Comparison of ENCODE assay signal across 29 mouse cellular contexts in genomic region chr4:94855201-94855600, GRCm38 (mm10).
DNase-seq lines count a peak whose midpoint lies in the region; ATAC-seq and TF ChIP-seq lines count a peak whose summit lies in the region.
"Had no signal": no experiment of that assay in that cellular context is flagged by ENCODE, and none has a peak within 500 bp of the region (broad histone marks: within the 10 kb centered on the region; RNA-seq: fewer than 3 reads in every experiment).

No protein-coding gene starts in this region.

- peaks cover 14% of the 10 kb centered on the region for H3K4me1 ChIP-seq in kidney, adult 2 months (ENCODE audit: control insufficient read depth, insufficient read depth, low read length)
- 0 out of 2 replicates have a peak, but pooled peaks cover 16% of the 10 kb centered on the region for H3K4me1 ChIP-seq in kidney, embryonic 15.5 days
- H3K4me1 ChIP-seq in lung, embryonic 14.5 days (ENCODE audit: insufficient read depth): no peaks in the 10 kb centered on the region
- peaks cover 11% of the 10 kb centered on the region for H3K4me1 ChIP-seq in lung, adult 2 months (ENCODE audit: control insufficient read depth, insufficient read depth, low read length)
- H3K4me1 ChIP-seq: embryonic facial prominence, embryonic 10.5 days; embryonic facial prominence, embryonic 13.5 days; forebrain, embryonic 12.5 days; forebrain, embryonic 15.5 days; heart, embryonic 12.5 days; heart, embryonic 15.5 days; hindbrain, embryonic 10.5 days; hindbrain, embryonic 13.5 days had no signal

- WGBS in kidney, adult 2 months: 24% methylated on average over 3 of the region's 3 CpGs
- 45% methylated on average over 3 of the region's 3 CpGs for WGBS in kidney, embryonic 15.5 days
- 44% methylated on average over 3 of the region's 3 CpGs for WGBS in lung, embryonic 14.5 days
- WGBS in lung, adult 2 months: 48% methylated on average over 3 of the region's 3 CpGs

- H3K9me3 ChIP-seq in kidney, embryonic 15.5 days (replicated peaks): no peaks in the 10 kb centered on the region
- H3K9me3 ChIP-seq in lung, embryonic 14.5 days (ENCODE audit: low read depth, low read length): no peaks in the 10 kb centered on the region
- H3K9me3 ChIP-seq: embryonic facial prominence, embryonic 10.5 days; embryonic facial prominence, embryonic 13.5 days; forebrain, embryonic 12.5 days; forebrain, embryonic 15.5 days; heart, embryonic 12.5 days; heart, embryonic 15.5 days; hindbrain, embryonic 10.5 days; hindbrain, embryonic 13.5 days had no signal

- no peaks in the 10 kb centered on the region for H3K27me3 ChIP-seq in kidney, adult 2 months (replicated peaks; ENCODE audit: control insufficient read depth, insufficient read depth, low read length)
- no peaks in the 10 kb centered on the region for H3K27me3 ChIP-seq in kidney, embryonic 15.5 days
- no peaks in the 10 kb centered on the region for H3K27me3 ChIP-seq in lung, embryonic 14.5 days (ENCODE audit: insufficient read depth, low read length)
- H3K27me3 ChIP-seq: embryonic facial prominence, embryonic 13.5 days; forebrain, embryonic 12.5 days; forebrain, embryonic 15.5 days; heart, embryonic 12.5 days; heart, embryonic 15.5 days; hindbrain, embryonic 13.5 days had no signal

- H3K4me2 ChIP-seq in kidney, embryonic 15.5 days: no peak overlapping the region
- no peak overlapping the region for H3K4me2 ChIP-seq in lung, embryonic 14.5 days
- H3K4me2 ChIP-seq: embryonic facial prominence, embryonic 13.5 days; forebrain, embryonic 12.5 days; forebrain, embryonic 15.5 days; heart, embryonic 12.5 days; heart, embryonic 15.5 days; hindbrain, embryonic 13.5 days had no signal

- no peak overlapping the region for H3K9ac ChIP-seq in kidney, embryonic 15.5 days
- no peak overlapping the region for H3K9ac ChIP-seq in lung, embryonic 14.5 days
- H3K9ac ChIP-seq: embryonic facial prominence, embryonic 13.5 days; forebrain, embryonic 12.5 days; forebrain, embryonic 15.5 days; heart, embryonic 12.5 days; heart, embryonic 15.5 days; hindbrain, embryonic 13.5 days had no signal

- no peak for TF ChIP-seq POLR2A in kidney, adult 2 months (IDR thresholded peaks at IDR 0.05; ENCODE audit: low read depth, low read length)
- no peak for TF ChIP-seq POLR2A in lung, adult 2 months (IDR thresholded peaks at IDR 0.05; ENCODE audit: borderline replicate concordance, extremely low read depth, low read depth, low read length)

- no peak for ATAC-seq in kidney, embryonic 15.5 days (replicated peaks; ENCODE audit: low FRiP score)
- no peak for ATAC-seq in lung, embryonic 14.5 days (ENCODE audit: insufficient read depth)
- ATAC-seq: activated CD4-positive, CD25-positive, alpha-beta regulatory T cell, adult 4 months; CD4-positive, CD25-positive, alpha-beta regulatory T cell, adult 4 months; forebrain, embryonic 15.5 days had no signal

- peak; percentile 80 for DNase-seq in kidney, adult 2 months
- peak; percentile 34 for DNase-seq in lung, embryonic 14.5 days
- DNase-seq in lung, postnatal 4 days: no peak
- peak; percentile 56 for DNase-seq in lung, postnatal 36 days
- no peak for DNase-seq in lung, adult 2 months
- no peak for DNase-seq in B cell, adult 2 months
- DNase-seq: adrenal gland, adult 8-10 months; adrenal gland, postnatal 25 days; cerebellum, adult 11-12 months; cerebellum, adult 8-10 months; cerebellum, postnatal 10 days; cerebellum, postnatal 36 days; embryo, embryonic 11 days; gastrocnemius, postnatal 25 days; heart, adult 18-20 months; heart, postnatal 10 days; heart, postnatal 36 days had no signal

- H3K4me3 ChIP-seq in kidney, adult 2 months (ENCODE audit: insufficient read depth, low read depth, low read length): no peak overlapping the region
- H3K4me3 ChIP-seq in kidney, embryonic 15.5 days (replicated peaks): no peak overlapping the region
- no peak overlapping the region for H3K4me3 ChIP-seq in lung, embryonic 14.5 days (ENCODE audit: low read depth, low read length)
- no peak overlapping the region for H3K4me3 ChIP-seq in lung, adult 2 months (replicated peaks; ENCODE audit: extremely low read depth, low read depth, low read length)
- H3K4me3 ChIP-seq: embryonic facial prominence, embryonic 10.5 days; embryonic facial prominence, embryonic 13.5 days; erythroblast, embryonic 14.5 days; forebrain, embryonic 12.5 days; forebrain, embryonic 15.5 days; heart, embryonic 12.5 days; heart, embryonic 15.5 days; hindbrain, embryonic 10.5 days; hindbrain, embryonic 13.5 days had no signal

- no peak for TF ChIP-seq CTCF in kidney, adult 2 months (conservative IDR thresholded peaks at IDR 0.05; ENCODE audit: insufficient read depth, insufficient read length, low read depth, low read length)
- TF ChIP-seq CTCF in lung, embryonic 14.5 days (IDR thresholded peaks at IDR 0.05; ENCODE audit: low read depth): no peak
- no peak for TF ChIP-seq CTCF in lung, adult 2 months (IDR thresholded peaks at IDR 0.05; ENCODE audit: insufficient read depth, low read length)

- no peaks in the 10 kb centered on the region; the same call in 1 of the 2 replicates for H3K36me3 ChIP-seq in kidney, adult 2 months (ENCODE audit: control insufficient read depth, insufficient read depth, low read length)
- no peaks in the 10 kb centered on the region for H3K36me3 ChIP-seq in kidney, embryonic 15.5 days
- H3K36me3 ChIP-seq in lung, embryonic 14.5 days (ENCODE audit: insufficient read depth): 0 out of 2 replicates have a peak, but pooled peaks cover 3% of the 10 kb centered on the region
- H3K36me3 ChIP-seq: embryonic facial prominence, embryonic 10.5 days; embryonic facial prominence, embryonic 13.5 days; forebrain, embryonic 12.5 days; forebrain, embryonic 15.5 days; hindbrain, embryonic 10.5 days; hindbrain, embryonic 13.5 days had no signal

- H3K27ac ChIP-seq in kidney, adult 2 months (ENCODE audit: insufficient read depth, low read depth, low read length): no peak overlapping the region; the same call in 1 of the 2 replicates
- no peak overlapping the region for H3K27ac ChIP-seq in kidney, embryonic 15.5 days
- H3K27ac ChIP-seq in lung, embryonic 14.5 days (ENCODE audit: low read depth): no peak overlapping the region
- H3K27ac ChIP-seq: embryonic facial prominence, embryonic 10.5 days; embryonic facial prominence, embryonic 13.5 days; forebrain, embryonic 12.5 days; forebrain, embryonic 15.5 days; heart, embryonic 15.5 days; hindbrain, embryonic 10.5 days; hindbrain, embryonic 13.5 days had no signal

Comparison
In these comparisons a context has a peak if more than half of its experiments do, and no peak if none do; other contexts are left out.
1. DNase-seq: peak in kidney, adult 2 months (single experiment), lung, embryonic 14.5 days (single experiment) and lung, postnatal 36 days (single experiment); none in lung, postnatal 4 days (0 of 2), lung, adult 2 months (single experiment) and B cell, adult 2 months (0 of 2).